In genomic region chr6:124900056-124900800, GRCm38 (mm10) we compare ENCODE assay signal across 15 mouse cellular contexts. TPM values are rescaled to one million over a fixed set of nuclear protein-coding genes. Genes with fewer than 3 reads are reported as not detected.
DNase-seq lines count a peak whose midpoint lies in the region; ATAC-seq lines count a peak whose summit lies in the region.
"Had no signal": no experiment of that assay in that cellular context is flagged by ENCODE, and none has a peak within 500 bp of the region (broad histone marks: within the 10 kb centered on the region; RNA-seq: fewer than 3 reads in every experiment).

No protein-coding gene starts in this region.

- H3K4me1 ChIP-seq in hindbrain, embryonic 16.5 days (ENCODE audit: control insufficient read depth, insufficient read depth, low read depth, low read length): peaks cover 11% of the 10 kb centered on the region
- H3K4me1 ChIP-seq in hindbrain, embryonic 12.5 days: peaks cover 10% of the 10 kb centered on the region

- no peak overlapping the region for H3K4me2 ChIP-seq in hindbrain, embryonic 16.5 days (ENCODE audit: low read length)
- H3K4me2 ChIP-seq in hindbrain, embryonic 12.5 days (replicated peaks): no peak overlapping the region
- H3K4me2 ChIP-seq: limb, embryonic 15.5 days; midbrain, embryonic 12.5 days; neural tube, embryonic 12.5 days had no signal

- peak overlapping the region; percentile 17 for H3K27ac ChIP-seq in hindbrain, embryonic 16.5 days (ENCODE audit: low read depth, low read length)
- no peak overlapping the region for H3K27ac ChIP-seq in hindbrain, embryonic 12.5 days
- H3K27ac ChIP-seq: kidney, postnatal 0 days; limb, embryonic 15.5 days; midbrain, embryonic 12.5 days; neural tube, embryonic 12.5 days; stomach, postnatal 0 days had no signal

- no peak for ATAC-seq in hindbrain, embryonic 16.5 days
- ATAC-seq in hindbrain, embryonic 12.5 days (ENCODE audit: low FRiP score): no peak

- no peaks in the 10 kb centered on the region for H3K36me3 ChIP-seq in hindbrain, embryonic 16.5 days (ENCODE audit: control insufficient read depth, insufficient read depth, low read length)
- no peaks in the 10 kb centered on the region for H3K36me3 ChIP-seq in hindbrain, embryonic 12.5 days
- H3K36me3 ChIP-seq: limb, embryonic 15.5 days; midbrain, embryonic 12.5 days; neural tube, embryonic 12.5 days had no signal

- DNase-seq in cerebellum, adult 18-20 months: peak; percentile 36 to 38
- DNase-seq in cerebellum, adult 8-10 months: no peak
- DNase-seq in induced T-regulatory cell, adult 2 months (ENCODE audit: low read depth): peak; percentile 68
- DNase-seq in thymus, postnatal 14 days: peak; percentile 92
- no peak for DNase-seq in testis, postnatal 14 days (ENCODE audit: low spot score)
- no peak for DNase-seq in urinary bladder, postnatal 14 days (ENCODE audit: low spot score)
- DNase-seq: lung, postnatal 10 days had no signal

- no peaks in the 10 kb centered on the region for H3K9me3 ChIP-seq in hindbrain, embryonic 16.5 days (ENCODE audit: control insufficient read depth, low read length)
- no peaks in the 10 kb centered on the region for H3K9me3 ChIP-seq in hindbrain, embryonic 12.5 days (replicated peaks)
- H3K9me3 ChIP-seq: limb, embryonic 15.5 days; midbrain, embryonic 12.5 days; neural tube, embryonic 12.5 days had no signal

- H3K27me3 ChIP-seq in hindbrain, embryonic 16.5 days (replicated peaks; ENCODE audit: control insufficient read depth, insufficient read depth, low read length): no peaks in the 10 kb centered on the region
- H3K27me3 ChIP-seq in hindbrain, embryonic 12.5 days: no peaks in the 10 kb centered on the region
- H3K27me3 ChIP-seq: limb, embryonic 15.5 days; midbrain, embryonic 12.5 days; neural tube, embryonic 12.5 days had no signal

- WGBS in hindbrain, embryonic 16.5 days: 44% methylated on average over 8 of the region's 8 CpGs
- WGBS in hindbrain, embryonic 12.5 days: 58% methylated on average over 8 of the region's 8 CpGs

- H3K4me3 ChIP-seq in hindbrain, embryonic 16.5 days (ENCODE audit: low read length): no peak overlapping the region
- H3K4me3 ChIP-seq in hindbrain, embryonic 12.5 days: no peak overlapping the region
- H3K4me3 ChIP-seq: erythroblast, embryonic 14.5 days; limb, embryonic 15.5 days; midbrain, embryonic 12.5 days; neural tube, embryonic 12.5 days had no signal

- H3K9ac ChIP-seq in hindbrain, embryonic 16.5 days (ENCODE audit: low read depth, low read length): no peak overlapping the region
- H3K9ac ChIP-seq in hindbrain, embryonic 12.5 days: no peak overlapping the region
- H3K9ac ChIP-seq: limb, embryonic 15.5 days; midbrain, embryonic 12.5 days; neural tube, embryonic 12.5 days had no signal

RNA-seq across cellular contexts. Expression of gene Lag3, which starts 11.3 kb away (rescaled TPM):
- polyA plus RNA-seq in hindbrain, embryonic 16.5 days (2015; fragmentation: Nextera tagmentation; extraction: Ambion mirVana): 3.0 and 3.6 TPM in 2 replicates
- 1.9 and 2.1 TPM in 2 replicates for polyA plus RNA-seq in hindbrain, embryonic 12.5 days (2016; fragmentation: Nextera tagmentation; extraction: Ambion mirVana)
- polyA plus RNA-seq: erythroblast, embryonic 14.5 days had no signal

RNA-seq across cellular contexts. Expression of gene Cd4, which starts 12.2 kb away (rescaled TPM):
- 0.26 and 0.27 TPM in 2 replicates for polyA plus RNA-seq in hindbrain, embryonic 16.5 days (2015; fragmentation: Nextera tagmentation; extraction: Ambion mirVana)
- polyA plus RNA-seq in hindbrain, embryonic 12.5 days (2016; fragmentation: Nextera tagmentation; extraction: Ambion mirVana): 0.06 TPM in 1 of 2 replicates, not detected in the other
- polyA plus RNA-seq: erythroblast, embryonic 14.5 days; midbrain, embryonic 12.5 days had no signal

RNA-seq across cellular contexts. Expression of gene Ptms, which starts 19.7 kb away (rescaled TPM):
- 609 and 678 TPM in 2 replicates for polyA plus RNA-seq in hindbrain, embryonic 16.5 days (2015; fragmentation: Nextera tagmentation; extraction: Ambion mirVana)
- polyA plus RNA-seq in hindbrain, embryonic 12.5 days (2016; fragmentation: Nextera tagmentation; extraction: Ambion mirVana): 637 and 707 TPM in 2 replicates

RNA-seq across cellular contexts. Expression of gene Mlf2, which starts 31.0 kb away (rescaled TPM):
- polyA plus RNA-seq in hindbrain, embryonic 16.5 days (2015; fragmentation: Nextera tagmentation; extraction: Ambion mirVana): 574 and 587 TPM in 2 replicates
- polyA plus RNA-seq in hindbrain, embryonic 12.5 days (2016; fragmentation: Nextera tagmentation; extraction: Ambion mirVana): 462 and 488 TPM in 2 replicates

RNA-seq across cellular contexts. Expression of gene Gpr162, which starts 36.4 kb away (rescaled TPM):
- 30.9 and 32.9 TPM in 2 replicates for polyA plus RNA-seq in hindbrain, embryonic 16.5 days (2015; fragmentation: Nextera tagmentation; extraction: Ambion mirVana)
- 11.3 and 12.7 TPM in 2 replicates for polyA plus RNA-seq in hindbrain, embryonic 12.5 days (2016; fragmentation: Nextera tagmentation; extraction: Ambion mirVana)

Comparison
In these comparisons a context has a peak if more than half of its experiments do, and no peak if none do; other contexts are left out.
1. DNase-seq: peak in cerebellum, adult 18-20 months (2 of 2), induced T-regulatory cell, adult 2 months (single experiment) and thymus, postnatal 14 days (single experiment); none in cerebellum, adult 8-10 months (single experiment), testis, postnatal 14 days (single experiment) and urinary bladder, postnatal 14 days (single experiment).